Mouse (Mus musculus): ENCODE measurements around the gene Fam228b.

- no peak for TF ChIP-seq CTCF (conservative IDR thresholded peaks at IDR 0.05; ENCODE audit: insufficient read depth, insufficient read length, low read depth, low read length)
- TF ChIP-seq POLR2A (IDR thresholded peaks at IDR 0.05; ENCODE audit: low read depth, low read length): no peak
Measured at GRCm38 (mm10) chr12:4816680-4817360, 47.8 kb upstream of the Fam228b start.
